Mouse (Mus musculus): ENCODE data around the gene Actr5. TPM values are rescaled to one million over a fixed set of nuclear protein-coding genes. Genes with fewer than 3 reads are reported as not detected.

Actr5 gene
- polyA plus RNA-seq (2011; ENCODE audit: insufficient read length, low read depth, missing spikeins) = 4.3 and 5.6 TPM in 2 replicates

- H3K4me1 ChIP-seq (ENCODE audit: control insufficient read depth, insufficient read depth, low read length) = peaks cover 5% of the 10 kb centered on the region; the same call in 1 of the 2 replicates
- H3K4me3 ChIP-seq (ENCODE audit: insufficient read depth, low read length) = peak within 1 kb of the TSS; percentile 73
- peak within 1 kb of the TSS; percentile 87 for H3K27ac ChIP-seq (ENCODE audit: insufficient read depth, low read length)
- TF ChIP-seq POLR2A (IDR thresholded peaks at IDR 0.05; ENCODE audit: low read depth, low read length) (peak; percentile 79), CTCF (IDR thresholded peaks at IDR 0.05; ENCODE audit: borderline replicate concordance, insufficient read depth, low read length) (no peak)
These were observed at the start of gene Actr5 for GRCm38 (mm10) chr2:158624718-158625222. Gene Actr5, plus strand, starts transcription at chr2:158624888.

GRCm38 (mm10) chr2:158579979-158580378 lies 44.7 kb upstream of the Actr5 start:
- no peak overlapping the region for H3K4me3 ChIP-seq (ENCODE audit: insufficient read depth, low read length)
- no peak for TF ChIP-seq POLR2A (IDR thresholded peaks at IDR 0.05; ENCODE audit: low read depth, low read length)
- no peak for TF ChIP-seq CTCF (IDR thresholded peaks at IDR 0.05; ENCODE audit: borderline replicate concordance, insufficient read depth, low read length)
- H3K4me1 ChIP-seq (ENCODE audit: control insufficient read depth, insufficient read depth, low read length) = no peaks in the 10 kb centered on the region
- no peak overlapping the region for H3K27ac ChIP-seq (ENCODE audit: insufficient read depth, low read length)

- no peak overlapping the region for H3K4me3 ChIP-seq (ENCODE audit: insufficient read depth, low read length)
- TF ChIP-seq POLR2A (IDR thresholded peaks at IDR 0.05; ENCODE audit: low read depth, low read length) (no peak), CTCF (IDR thresholded peaks at IDR 0.05; ENCODE audit: borderline replicate concordance, insufficient read depth, low read length) (no peak)
- no peaks in the 10 kb centered on the region for H3K4me1 ChIP-seq (ENCODE audit: control insufficient read depth, insufficient read depth, low read length)
- H3K27ac ChIP-seq (ENCODE audit: insufficient read depth, low read length) = no peak overlapping the region
These were observed 39.9 kb upstream of the Actr5 start for GRCm38 (mm10) chr2:158584621-158585358.

DNA sequence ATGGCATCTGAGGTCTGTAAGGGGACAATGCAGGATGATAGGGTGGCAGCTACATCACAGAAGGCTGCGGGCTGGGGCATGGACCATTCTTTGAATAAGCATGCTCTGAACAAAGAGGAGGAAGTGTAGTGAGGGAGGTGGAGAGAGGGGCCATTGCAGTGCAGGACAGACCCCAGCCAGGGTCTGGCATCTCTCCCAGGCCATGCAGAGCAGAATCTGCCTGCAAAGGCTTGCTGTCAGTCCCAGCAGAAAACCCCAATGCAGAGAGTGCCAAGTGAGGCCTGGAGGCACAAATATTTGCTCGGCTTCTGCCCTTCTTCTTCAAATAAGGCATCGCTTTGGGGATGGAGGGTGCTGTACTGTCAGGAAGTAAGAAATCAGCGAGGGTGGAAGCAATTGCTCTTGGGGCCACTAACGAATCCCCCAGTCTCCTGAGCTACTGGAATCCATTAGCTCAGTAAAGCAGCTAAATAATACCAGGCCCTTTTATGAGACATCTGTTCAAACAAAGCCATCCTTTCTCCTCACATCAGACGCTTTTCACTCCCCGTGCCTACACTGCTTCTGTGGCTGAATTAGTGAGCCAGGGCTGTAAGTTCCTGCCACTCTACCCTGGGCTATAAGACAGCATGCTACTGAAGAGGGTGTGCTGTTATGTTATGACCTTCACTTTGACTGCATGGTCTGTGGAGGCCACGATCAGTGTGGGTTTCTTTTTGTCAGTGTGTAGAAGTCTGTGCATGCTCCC lies 36.0 kb upstream of the Actr5 start:
- TF ChIP-seq CTCF (IDR thresholded peaks at IDR 0.05; ENCODE audit: borderline replicate concordance, insufficient read depth, low read length) (no peak), POLR2A (IDR thresholded peaks at IDR 0.05; ENCODE audit: low read depth, low read length) (no peak)
- H3K27ac ChIP-seq (ENCODE audit: insufficient read depth, low read length) = no peak overlapping the region
- no peak overlapping the region for H3K4me3 ChIP-seq (ENCODE audit: insufficient read depth, low read length)
- no peaks in the 10 kb centered on the region for H3K4me1 ChIP-seq (ENCODE audit: control insufficient read depth, insufficient read depth, low read length)

- Histone ChIP-seq H3K4me1 (ENCODE audit: control insufficient read depth, insufficient read depth, low read length) (no peaks in the 10 kb centered on the region), H3K27ac (ENCODE audit: insufficient read depth, low read length) (no peak overlapping the region), H3K4me3 (ENCODE audit: insufficient read depth, low read length) (no peak overlapping the region)
- no peak for TF ChIP-seq CTCF (IDR thresholded peaks at IDR 0.05; ENCODE audit: borderline replicate concordance, insufficient read depth, low read length)
- TF ChIP-seq POLR2A (IDR thresholded peaks at IDR 0.05; ENCODE audit: low read depth, low read length) = no peak
These were observed 34.2 kb upstream of the Actr5 start for GRCm38 (mm10) chr2:158590495-158590894.

- Histone ChIP-seq H3K4me1 (ENCODE audit: control insufficient read depth, insufficient read depth, low read length) (no peaks in the 10 kb centered on the region), H3K4me3 (ENCODE audit: insufficient read depth, low read length) (no peak overlapping the region), H3K27ac (ENCODE audit: insufficient read depth, low read length) (no peak overlapping the region)
- TF ChIP-seq POLR2A (IDR thresholded peaks at IDR 0.05; ENCODE audit: low read depth, low read length) = no peak
- no peak for TF ChIP-seq CTCF (IDR thresholded peaks at IDR 0.05; ENCODE audit: borderline replicate concordance, insufficient read depth, low read length)
These were observed 33.4 kb upstream of the Actr5 start for GRCm38 (mm10) chr2:158591286-158591685.

GRCm38 (mm10) chr2:158593371-158593770 lies 31.3 kb upstream of the Actr5 start:
- Histone ChIP-seq H3K27ac (ENCODE audit: insufficient read depth, low read length) (no peak overlapping the region), H3K4me1 (ENCODE audit: control insufficient read depth, insufficient read depth, low read length) (no peaks in the 10 kb centered on the region), H3K4me3 (ENCODE audit: insufficient read depth, low read length) (no peak overlapping the region)
- TF ChIP-seq POLR2A (IDR thresholded peaks at IDR 0.05; ENCODE audit: low read depth, low read length) (no peak), CTCF (IDR thresholded peaks at IDR 0.05; ENCODE audit: borderline replicate concordance, insufficient read depth, low read length) (no peak)

DNA sequence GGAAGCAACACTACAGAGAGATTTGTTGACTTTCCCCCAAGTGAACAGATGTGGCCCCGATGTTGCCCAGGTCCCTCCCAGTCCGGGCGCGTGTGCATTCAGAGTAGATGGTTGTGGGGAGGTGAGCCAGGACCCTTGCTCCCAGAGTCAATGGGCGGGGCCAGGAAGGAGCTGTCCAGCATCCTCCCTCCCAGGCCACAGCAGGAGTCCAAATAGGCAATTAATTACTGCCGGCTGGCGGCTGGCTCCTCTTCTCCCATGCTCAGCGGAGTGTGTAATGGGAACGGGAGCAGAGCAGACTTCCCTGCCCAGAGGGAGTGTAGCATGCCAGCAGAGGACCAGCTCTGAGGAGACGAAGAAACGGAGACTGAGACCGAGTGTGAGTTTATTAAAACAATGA lies 29.6 kb upstream of the Actr5 start:
- Histone ChIP-seq H3K27ac (ENCODE audit: insufficient read depth, low read length) (no peak overlapping the region), H3K4me1 (ENCODE audit: control insufficient read depth, insufficient read depth, low read length) (no peaks in the 10 kb centered on the region)
- TF ChIP-seq POLR2A (IDR thresholded peaks at IDR 0.05; ENCODE audit: low read depth, low read length) = no peak
- no peak for TF ChIP-seq CTCF (IDR thresholded peaks at IDR 0.05; ENCODE audit: borderline replicate concordance, insufficient read depth, low read length)

DNA sequence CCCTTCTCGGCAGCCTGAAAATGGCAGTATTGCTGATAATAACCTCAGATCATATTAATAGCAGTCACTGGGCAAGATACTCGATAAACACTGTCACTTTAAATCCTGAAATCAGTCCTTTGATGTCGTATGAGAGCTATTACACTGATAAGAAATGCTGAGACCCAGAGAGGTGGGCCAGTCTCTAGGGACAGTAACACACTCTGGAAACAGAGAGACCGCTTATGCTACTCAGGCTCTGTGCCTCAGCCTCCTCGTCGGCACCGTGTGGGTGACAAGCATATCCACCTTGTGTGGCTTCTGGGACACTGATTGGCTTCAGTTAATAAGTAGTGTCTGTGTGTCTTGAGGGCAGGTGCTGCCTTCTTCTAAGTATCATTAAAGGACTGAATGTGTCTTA lies 29.1 kb upstream of the Actr5 start:
- Histone ChIP-seq H3K4me3 (ENCODE audit: insufficient read depth, low read length) (no peak overlapping the region), H3K4me1 (ENCODE audit: control insufficient read depth, insufficient read depth, low read length) (no peaks in the 10 kb centered on the region), H3K27ac (ENCODE audit: insufficient read depth, low read length) (no peak overlapping the region)
- TF ChIP-seq POLR2A (IDR thresholded peaks at IDR 0.05; ENCODE audit: low read depth, low read length) = no peak

More for the DNA sequence above, 29.6 kb upstream of the Actr5 start:
- no peak overlapping the region for H3K4me3 ChIP-seq (ENCODE audit: insufficient read depth, low read length)

DNA sequence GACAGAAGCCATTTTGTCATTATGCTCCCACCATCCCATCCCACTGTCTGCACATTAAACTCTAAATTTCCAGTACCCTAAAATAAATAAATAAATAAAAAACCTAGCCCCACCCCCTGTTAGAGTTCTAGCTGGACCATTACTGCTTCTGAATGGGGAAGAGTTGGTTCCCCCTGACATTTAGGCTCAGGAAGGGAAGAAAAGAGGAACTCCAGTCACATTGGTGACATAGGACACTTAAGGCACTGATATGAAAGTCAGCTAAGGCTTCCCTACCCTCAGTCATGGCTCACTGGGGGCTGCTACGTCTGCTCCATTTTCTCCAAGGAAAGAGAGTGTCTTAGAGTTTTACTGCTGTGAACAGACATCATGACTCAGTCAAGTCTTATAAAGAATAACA lies 27.9 kb upstream of the Actr5 start:
- Histone ChIP-seq H3K27ac (ENCODE audit: insufficient read depth, low read length) (no peak overlapping the region), H3K4me3 (ENCODE audit: insufficient read depth, low read length) (no peak overlapping the region), H3K4me1 (ENCODE audit: control insufficient read depth, insufficient read depth, low read length) (no peaks in the 10 kb centered on the region)
- no peak for TF ChIP-seq POLR2A (IDR thresholded peaks at IDR 0.05; ENCODE audit: low read depth, low read length)
- TF ChIP-seq CTCF (IDR thresholded peaks at IDR 0.05; ENCODE audit: borderline replicate concordance, insufficient read depth, low read length) = no peak
